Mouse (Mus musculus): Measurements from ENCODE around the gene Aldh5a1.

Aldh5a1 gene

GRCm38 (mm10) chr13:24862021-24862420 is 75.4 kb downstream of the Aldh5a1 start:
- peak; percentile 50 for DNase-seq

- DNase-seq, result no peak
Measured at GRCm38 (mm10) chr13:24861084-24861483, 76.4 kb downstream of the Aldh5a1 start.

- no peak for DNase-seq
Measured at GRCm38 (mm10) chr13:24859115-24859514, 78.3 kb downstream of the Aldh5a1 start.
